Mouse (Mus musculus) liver, embryonic 14.5 days (tissue): Measurements from ENCODE around the gene Vmn2r108.
"Not testable (repeated sequence)": the region's sequence is repeated elsewhere in the genome, so short reads cannot be mapped to it uniquely, and the experiment has no call there.

Experiments
- CTCF ChIP-seq: IDR thresholded peaks from 2 replicates; pipeline ENCODE4 v1.5.1; 2016; ENCODE audit warnings: antibody characterized with exemption, low read depth, control low read depth
- EP300 ChIP-seq: IDR thresholded peaks from 2 replicates; pipeline ENCODE4 v1.6.1; 2016; ENCODE audit warnings: antibody characterized with exemption, low read depth

DNA sequence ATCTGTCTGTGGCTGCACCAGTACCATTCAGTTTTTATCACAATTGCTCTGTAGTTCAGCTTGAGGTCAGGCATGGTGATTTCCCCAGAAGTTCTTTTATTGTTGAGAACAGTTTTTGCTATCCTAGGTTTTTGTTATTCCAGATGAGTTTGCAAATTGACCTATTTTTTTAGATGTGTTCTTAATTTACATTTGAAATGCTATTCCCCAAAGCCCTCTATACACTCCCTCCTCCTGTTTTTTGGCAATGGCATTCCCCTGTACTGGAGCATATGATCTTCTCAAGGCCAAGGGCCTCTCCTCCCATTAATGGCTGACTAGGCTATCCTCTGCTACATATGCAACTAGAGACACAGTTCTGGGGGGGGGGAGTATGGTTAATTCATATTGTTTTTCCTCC, 27.1 kb upstream of the Vmn2r108 start:
- TF ChIP-seq CTCF, EP300: not testable (repeated sequence)
